Mouse (Mus musculus) CH12.LX (cell line): ENCODE data around the gene Tpcn1.

Source experiments
- CTCF ChIP-seq, 2 experiments: IDR thresholded peaks in 1 of 2; conservative IDR thresholded peaks in 1 of 2; 2 replicates each; pipeline ENCODE4 v1.5.1; 2011 to 2012; ENCODE audit warnings: low read depth in 2 of 2, low read length in 2 of 2, improper control_type of control experiment in 1 of 2, inconsistent platforms in 1 of 2, mild to moderate bottlenecking in 1 of 2, moderate library complexity in 1 of 2
- EP300 ChIP-seq: IDR thresholded peaks from 2 replicates; pipeline ENCODE4 v1.6.1; 2011; ENCODE audit warnings: low read length, improper control_type of control experiment
- MAX ChIP-seq: IDR thresholded peaks from 2 replicates; pipeline ENCODE4 v1.6.1; 2011; ENCODE audit warnings: low read length, improper control_type of control experiment
- MXI1 ChIP-seq: IDR thresholded peaks from 2 replicates; pipeline ENCODE4 v1.6.1; 2011; ENCODE audit warnings: mild to moderate bottlenecking, low read depth, low read length, improper control_type of control experiment
- NRF1 ChIP-seq: IDR thresholded peaks from 2 replicates; pipeline ENCODE4 v1.6.1; 2014; ENCODE audit warnings: low read depth, mild to moderate bottlenecking, inconsistent platforms, low read length, improper control_type of control experiment, moderate library complexity
- POLR2A ChIP-seq: IDR thresholded peaks from 2 replicates; pipeline ENCODE4 v1.6.1; 2011; ENCODE audit warnings: low read depth, mild to moderate bottlenecking, improper control_type of control experiment, low read length
- RCOR1 ChIP-seq: conservative IDR thresholded peaks from 2 replicates; pipeline ENCODE4 v1.6.1; 2012; ENCODE audit warnings: low read depth, mild to moderate bottlenecking, inconsistent platforms, low read length, improper control_type of control experiment
- SIN3A ChIP-seq: IDR thresholded peaks from 2 replicates; pipeline ENCODE4 v1.6.1; 2012; ENCODE audit warnings: low read length, improper control_type of control experiment, inconsistent platforms
- SMC3 ChIP-seq: IDR thresholded peaks from 2 replicates; pipeline ENCODE4 v1.6.1; 2011; ENCODE audit warnings: low read depth, low read length, improper control_type of control experiment
- TCF12 ChIP-seq: IDR thresholded peaks from 2 replicates; pipeline ENCODE4 v1.6.1; 2014; ENCODE audit warnings: low read depth, mild to moderate bottlenecking, inconsistent platforms, low read length, improper control_type of control experiment
- USF2 ChIP-seq: conservative IDR thresholded peaks from 2 replicates; pipeline ENCODE4 v1.6.1; 2011; ENCODE audit warnings: low read depth, low read length, improper control_type of control experiment
- ZKSCAN1 ChIP-seq: IDR thresholded peaks from 2 replicates; pipeline ENCODE4 v1.6.1; 2012; ENCODE audit warnings: low read depth, inconsistent platforms, low read length, improper control_type of control experiment, borderline replicate concordance
- ZMIZ1 ChIP-seq: IDR thresholded peaks from 2 replicates; pipeline ENCODE4 v1.6.1; 2012; ENCODE audit warnings: low read depth, mild to moderate bottlenecking, inconsistent platforms, low read length, improper control_type of control experiment

- TF ChIP-seq ZKSCAN1, result no peak
- TF ChIP-seq RCOR1, result no peak
- TF ChIP-seq CTCF (conservative IDR thresholded peaks at IDR 0.05 in 1 of 2, IDR thresholded peaks at IDR 0.05 in 1 of 2; ENCODE audit: low read depth in 2 of 2, low read length in 2 of 2), result no peak
- TF ChIP-seq POLR2A, result no peak
- no peak for TF ChIP-seq EP300
- TF ChIP-seq SIN3A, result no peak
- TF ChIP-seq ZMIZ1, result no peak
- no peak for TF ChIP-seq MAX
- no peak for TF ChIP-seq NRF1
- no peak for TF ChIP-seq USF2
- no peak for TF ChIP-seq TCF12
- TF ChIP-seq SMC3, result no peak
- no peak for TF ChIP-seq MXI1
Observed at GRCm38 (mm10) chr5:120628624-120629023, 40.2 kb upstream of the Tpcn1 start.
